ENCODE assay signal across 7 mouse cellular contexts in genomic region chr10:70095506-70096270, GRCm38 (mm10). TPM values are rescaled to one million over a fixed set of nuclear protein-coding genes. Genes with fewer than 3 reads are reported as not detected.
DNase-seq lines count a peak whose midpoint lies in the region; ATAC-seq lines count a peak whose summit lies in the region.

No protein-coding gene starts in this region.

- H3K27me3 ChIP-seq in embryonic facial prominence, embryonic 11.5 days (ENCODE audit: control insufficient read depth, insufficient read depth, low read length), result no peaks in the 10 kb centered on the region
- H3K27me3 ChIP-seq in midbrain, embryonic 10.5 days (ENCODE audit: low read depth, poor library complexity, severe bottlenecking), result no peaks in the 10 kb centered on the region

- intact Hi-C loops in left cerebral cortex, postnatal 25 days (cut with DNase I), result loop anchor here (2.0 to 5.0 kb wide), 3 partner anchors 37 to 92 kb away; no protein-coding TSS in a partner anchor

- no peak overlapping the region for H3K9ac ChIP-seq in embryonic facial prominence, embryonic 11.5 days (replicated peaks; ENCODE audit: low read length)

- H3K4me1 ChIP-seq in embryonic facial prominence, embryonic 11.5 days (ENCODE audit: control insufficient read depth, insufficient read depth, low read length), result peaks cover 4% of the 10 kb centered on the region; the same call in 1 of the 2 replicates
- peaks cover 51% of the 10 kb centered on the region for H3K4me1 ChIP-seq in midbrain, embryonic 10.5 days

- peak; percentile 42 for DNase-seq in thymus, postnatal 4 days
- DNase-seq in thymus, postnatal 36 days, result no peak
- DNase-seq in embryonic facial prominence, embryonic 11.5 days (ENCODE audit: low spot score), result peak; percentile 47
- DNase-seq in induced T-regulatory cell, adult 2 months (ENCODE audit: low read depth), result peak; percentile 82
- no peak for DNase-seq in midbrain, embryonic 10.5 days (ENCODE audit: low spot score)
- DNase-seq in right cerebral cortex, postnatal 10 days (ENCODE audit: low spot score in 2 of 2), result no peak
- no peak for DNase-seq in left cerebral cortex, postnatal 25 days (ENCODE audit: low spot score in 2 of 2)

- no peak for ATAC-seq in embryonic facial prominence, embryonic 11.5 days (replicated peaks; ENCODE audit: insufficient number of reproducible peaks, low FRiP score, low TSS enrichment, low read depth)

- no peaks in the 10 kb centered on the region for H3K9me3 ChIP-seq in embryonic facial prominence, embryonic 11.5 days (replicated peaks; ENCODE audit: control insufficient read depth, low read length)
- no peaks in the 10 kb centered on the region for H3K9me3 ChIP-seq in midbrain, embryonic 10.5 days (replicated peaks)

- 16% methylated on average over 13 of the region's 13 CpGs for WGBS in embryonic facial prominence, embryonic 11.5 days
- 13% methylated on average over 13 of the region's 13 CpGs for WGBS in midbrain, embryonic 10.5 days

- H3K4me3 ChIP-seq in embryonic facial prominence, embryonic 11.5 days (ENCODE audit: low read depth, low read length), result peak overlapping the region; percentile 43
- H3K4me3 ChIP-seq in midbrain, embryonic 10.5 days, result peak overlapping the region; percentile 99

- no peaks in the 10 kb centered on the region for H3K36me3 ChIP-seq in embryonic facial prominence, embryonic 11.5 days (replicated peaks; ENCODE audit: control insufficient read depth, insufficient read depth, low read depth, low read length)
- peaks cover 3% of the 10 kb centered on the region for H3K36me3 ChIP-seq in midbrain, embryonic 10.5 days

- H3K27ac ChIP-seq in embryonic facial prominence, embryonic 11.5 days (replicated peaks; ENCODE audit: low read depth, low read length), result peak overlapping the region; percentile 57; the same call in 1 of the 2 replicates
- peak overlapping the region; percentile 85 for H3K27ac ChIP-seq in midbrain, embryonic 10.5 days (replicated peaks)

- H3K4me2 ChIP-seq in embryonic facial prominence, embryonic 11.5 days (ENCODE audit: low read depth, low read length), result peak overlapping the region; percentile 51

RNA-seq across cellular contexts. Expression of gene Ccdc6, which starts 1.2 kb away (rescaled TPM):
- polyA plus RNA-seq in embryonic facial prominence, embryonic 11.5 days (2014; fragmentation: Nextera tagmentation; extraction: Ambion mirVana), result 20.2 and 20.8 TPM in 2 replicates
- polyA plus RNA-seq in midbrain, embryonic 10.5 days (2016; fragmentation: Nextera tagmentation; extraction: Ambion mirVana), result 19.8 and 21.3 TPM in 2 replicates
- 10 to 100 TPM; 52.0 to 55.3 TPM for total RNA-seq in left cerebral cortex, postnatal 25 days (2021)

Comparison
In these comparisons a context has a peak if more than half of its experiments do, and no peak if none do; other contexts are left out.
1. DNase-seq: peak in thymus, postnatal 4 days (single experiment), embryonic facial prominence, embryonic 11.5 days (single experiment) and induced T-regulatory cell, adult 2 months (single experiment); none in thymus, postnatal 36 days (0 of 2), midbrain, embryonic 10.5 days (single experiment), right cerebral cortex, postnatal 10 days (0 of 2) and left cerebral cortex, postnatal 25 days (0 of 2).